Mouse (Mus musculus) gastrocnemius, adult 18-20 months (tissue): ENCODE measurements around the gene Wdr5. TPM values are rescaled to one million over a fixed set of nuclear protein-coding genes. Genes with fewer than 3 reads are reported as not detected.

Experiments used
- DNase-seq: peaks from one replicate; pipeline ENCODE4 v3.0.0; 2021; ENCODE audit warnings: low spot score
- long read RNA-seq, 2 experiments: library from polyadenylated mRNA; stranded (forward); transcript quantifications; one replicate each; pipeline ENCODE4 v2.0.0; 2021
- total RNA-seq, 2 experiments: library from RNA; stranded (reverse); gene quantifications; 2 replicates each; pipeline ENCODE4 v1.2.3; 2021

The Wdr5 gene
- 10 to 100 TPM; 16.8 to 18.1 TPM for total RNA-seq
- long read RNA-seq, experiment 1, transcript Wdr5-201 (14 exons, 2,890 nt), result major isoform, 36 of 43 reads
- long read RNA-seq, experiment 1, partial matches to known transcripts, result 4 of 43 reads
- long read RNA-seq, experiment 1, other reads (novel, unspliced or antisense), result 3 of 43 reads
- long read RNA-seq, experiment 2, transcript Wdr5-201 (14 exons, 2,890 nt), result major isoform, 27 of 44 reads
- long read RNA-seq, experiment 2, partial matches to known transcripts, result 2 of 44 reads
- long read RNA-seq, experiment 2, other reads (novel, unspliced or antisense), result 15 of 44 reads

DNA sequence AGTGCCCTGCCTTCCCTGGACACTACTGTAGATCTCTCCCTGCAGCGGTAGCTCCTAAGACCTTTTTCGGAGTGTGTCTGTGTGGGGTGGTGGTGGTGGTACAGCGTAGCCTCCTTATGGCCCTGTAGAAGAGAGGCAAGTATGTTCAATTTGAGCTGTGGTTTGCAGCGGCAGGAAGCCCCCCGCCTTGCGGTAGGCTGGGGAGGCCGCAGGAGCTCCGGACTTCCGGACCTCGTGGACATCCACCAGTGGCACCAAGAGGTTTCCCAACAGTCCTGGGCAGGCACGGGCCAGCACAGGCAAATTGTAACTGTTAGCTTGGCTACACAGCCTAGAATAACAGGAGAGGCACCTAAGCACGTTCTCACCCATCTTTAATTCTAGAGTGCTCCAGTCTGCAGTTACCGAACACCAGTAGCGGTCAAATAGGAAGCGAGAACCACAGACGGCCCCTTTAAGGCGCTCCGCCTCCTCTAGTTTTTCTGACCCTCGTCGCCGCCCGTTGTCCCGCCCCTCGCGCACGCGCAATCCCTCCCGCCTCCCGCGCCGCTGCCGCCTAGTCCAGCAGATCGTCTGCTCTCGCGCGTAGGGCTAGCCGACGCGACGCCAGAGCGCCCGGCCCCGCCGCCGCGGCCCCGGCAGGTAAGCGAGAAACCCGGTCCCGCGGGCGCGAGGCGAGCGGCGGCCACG, at the start of gene Wdr5:
Gene Wdr5, plus strand, starts transcription at position 519 of the 690 bp plus-strand sequence.
- DNase-seq, result peak; percentile 97

GRCm38 (mm10) chr2:27469292-27469990, 45.5 kb upstream of the Wdr5 start:
- DNase-seq, result no peak

DNA sequence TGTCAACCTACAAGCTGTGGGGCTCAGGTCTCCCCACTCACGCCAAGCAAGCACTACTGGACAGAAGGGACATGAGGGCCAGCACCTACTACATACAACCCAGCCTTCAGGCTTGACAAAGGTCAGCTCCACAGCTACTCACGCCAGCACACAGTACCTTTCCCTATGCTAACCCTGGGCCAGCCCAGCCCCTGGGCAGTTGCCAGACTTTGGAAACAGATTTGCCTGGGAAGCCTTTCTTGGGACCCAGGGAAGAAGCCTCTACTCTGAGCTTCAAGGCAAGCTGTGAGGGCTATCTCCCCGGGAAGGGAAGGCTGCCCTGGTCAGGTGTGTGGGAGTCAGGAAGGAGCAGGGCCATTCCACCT, 45.0 kb upstream of the Wdr5 start:
- DNase-seq, result no peak

DNA sequence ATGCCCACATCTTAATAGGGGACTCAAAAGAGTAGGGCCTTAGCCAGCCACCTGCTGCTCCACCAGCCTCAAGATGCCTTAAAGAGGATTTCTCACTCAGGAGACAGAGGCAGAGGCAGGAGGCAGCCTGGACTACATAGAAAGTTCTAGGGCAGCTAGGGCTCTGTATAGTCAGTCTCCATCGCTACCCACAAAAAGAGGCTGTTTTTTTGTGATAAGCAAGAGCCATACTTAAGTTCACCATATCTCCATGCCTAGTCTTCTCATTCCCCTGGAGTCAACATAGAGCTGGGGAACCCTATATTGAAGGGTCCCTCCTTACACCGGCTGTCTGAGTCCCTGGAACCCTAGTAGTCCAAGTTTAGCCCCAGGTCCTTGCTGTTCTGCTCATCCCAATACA, 44.4 kb upstream of the Wdr5 start:
- DNase-seq, result no peak

DNA sequence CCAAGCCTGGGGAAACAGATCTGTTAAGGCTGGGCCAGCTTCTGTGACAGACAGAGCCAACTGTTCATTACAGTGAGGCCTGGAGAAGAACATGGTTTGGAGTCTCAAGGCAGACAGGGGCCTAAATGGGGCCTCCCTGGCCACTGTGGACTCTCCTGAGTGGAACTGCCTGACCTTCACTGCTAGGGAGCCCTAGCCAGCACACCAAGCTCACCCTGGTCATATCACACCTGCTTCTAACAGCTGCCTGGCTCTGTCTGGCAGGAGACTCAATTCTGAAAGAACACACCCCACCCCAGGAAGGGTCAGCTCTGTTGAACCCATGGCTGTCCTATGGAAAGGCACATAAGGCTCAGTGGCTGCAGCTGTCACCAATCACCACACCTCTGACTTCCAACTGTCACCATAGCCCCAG, 43.8 kb upstream of the Wdr5 start:
- DNase-seq, result peak; percentile 73

DNA sequence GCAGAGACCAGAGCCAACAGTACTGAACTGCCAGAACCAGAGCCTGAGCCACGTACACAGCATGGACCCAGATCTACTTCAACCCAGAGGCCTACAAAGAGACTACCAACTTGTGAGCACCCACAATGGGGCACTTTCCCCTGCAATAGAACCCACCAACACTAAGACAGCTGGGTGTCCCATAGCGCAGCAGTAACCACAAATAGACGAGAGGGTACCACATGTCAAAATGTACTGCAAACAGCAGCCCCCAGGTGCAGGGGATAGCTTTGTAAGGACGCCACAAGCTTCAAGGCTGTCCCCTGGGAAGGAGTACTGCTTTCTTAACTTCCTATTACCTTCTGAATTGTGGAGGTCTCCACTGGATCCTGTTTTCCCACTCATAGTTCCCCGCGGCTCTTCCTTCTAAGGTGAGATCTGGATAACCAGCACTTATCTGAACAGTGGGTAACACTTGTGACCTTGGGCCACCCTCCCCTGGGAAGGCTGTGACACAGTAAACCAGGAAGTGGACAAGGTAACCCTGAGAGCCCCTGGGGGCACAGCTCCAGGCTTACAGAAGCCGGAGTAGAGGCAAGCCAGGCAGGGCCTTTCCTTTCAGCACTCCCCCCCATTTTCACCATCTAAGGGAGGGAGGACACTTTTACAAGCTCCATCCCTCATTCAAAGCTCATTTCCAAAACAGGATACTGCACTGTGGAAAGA, 41.7 kb upstream of the Wdr5 start:
- DNase-seq, result no peak

DNA sequence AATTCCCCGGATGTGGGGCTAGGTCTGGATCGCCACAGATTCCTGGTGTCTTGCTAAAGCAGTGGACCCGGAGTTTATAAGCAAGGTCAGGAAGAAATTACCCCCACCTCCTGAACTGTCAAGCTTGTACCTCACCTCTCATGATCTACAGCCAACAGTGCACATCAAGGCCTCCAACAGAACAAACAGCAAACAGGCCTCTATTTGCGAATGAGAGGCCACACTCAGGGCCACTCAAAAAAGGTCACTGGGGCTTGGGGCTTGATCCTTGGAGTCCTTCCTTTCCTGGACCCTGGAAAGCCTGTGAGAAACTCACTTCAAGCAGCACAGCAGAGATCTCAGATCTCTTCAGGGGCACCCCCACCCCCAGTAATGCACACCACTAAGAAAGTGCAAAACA, 41.0 kb upstream of the Wdr5 start:
- no peak for DNase-seq

DNA sequence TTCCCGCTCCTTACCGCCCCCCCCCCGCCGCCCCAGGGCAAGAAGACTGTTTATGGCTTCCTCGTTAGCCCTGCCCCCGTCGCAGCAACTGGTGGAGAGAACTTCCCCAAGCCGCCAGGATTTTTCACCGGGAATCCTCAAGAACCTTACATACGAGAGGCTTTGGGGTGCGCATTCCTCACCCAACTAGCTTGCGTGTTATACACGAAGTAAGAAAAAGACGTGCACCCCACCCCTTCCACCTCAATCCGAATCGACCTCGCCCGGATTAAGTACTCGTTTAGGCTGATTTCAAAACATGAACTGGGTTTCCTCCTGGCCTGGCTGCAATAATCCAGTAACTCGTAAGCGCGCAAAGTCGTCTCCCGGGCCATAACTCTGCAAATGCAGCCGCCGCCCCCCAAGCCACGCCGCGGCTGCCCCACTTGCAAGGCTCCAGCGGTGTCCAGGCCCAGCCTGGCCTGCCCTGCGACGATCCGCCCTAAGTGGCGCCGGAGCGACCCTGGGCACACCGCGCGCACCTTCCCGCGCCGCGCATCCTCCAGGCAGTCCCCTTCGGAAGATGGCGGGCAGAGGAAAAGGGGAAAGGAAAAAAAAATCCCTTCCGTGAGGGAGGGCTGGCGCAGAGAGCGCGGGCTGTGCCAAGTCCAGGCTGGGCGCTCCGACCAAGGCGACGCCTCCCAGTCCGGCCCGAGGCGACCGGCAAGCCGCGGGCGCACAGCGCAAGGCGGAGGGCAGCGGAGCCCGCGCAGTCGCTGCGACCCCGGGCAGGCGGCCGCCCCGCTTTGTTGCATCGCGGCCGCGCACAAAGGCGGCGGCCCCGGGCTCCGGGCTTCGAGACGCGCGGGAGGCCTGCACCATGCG, 40.1 kb upstream of the Wdr5 start:
- peak; percentile 19 for DNase-seq

DNA sequence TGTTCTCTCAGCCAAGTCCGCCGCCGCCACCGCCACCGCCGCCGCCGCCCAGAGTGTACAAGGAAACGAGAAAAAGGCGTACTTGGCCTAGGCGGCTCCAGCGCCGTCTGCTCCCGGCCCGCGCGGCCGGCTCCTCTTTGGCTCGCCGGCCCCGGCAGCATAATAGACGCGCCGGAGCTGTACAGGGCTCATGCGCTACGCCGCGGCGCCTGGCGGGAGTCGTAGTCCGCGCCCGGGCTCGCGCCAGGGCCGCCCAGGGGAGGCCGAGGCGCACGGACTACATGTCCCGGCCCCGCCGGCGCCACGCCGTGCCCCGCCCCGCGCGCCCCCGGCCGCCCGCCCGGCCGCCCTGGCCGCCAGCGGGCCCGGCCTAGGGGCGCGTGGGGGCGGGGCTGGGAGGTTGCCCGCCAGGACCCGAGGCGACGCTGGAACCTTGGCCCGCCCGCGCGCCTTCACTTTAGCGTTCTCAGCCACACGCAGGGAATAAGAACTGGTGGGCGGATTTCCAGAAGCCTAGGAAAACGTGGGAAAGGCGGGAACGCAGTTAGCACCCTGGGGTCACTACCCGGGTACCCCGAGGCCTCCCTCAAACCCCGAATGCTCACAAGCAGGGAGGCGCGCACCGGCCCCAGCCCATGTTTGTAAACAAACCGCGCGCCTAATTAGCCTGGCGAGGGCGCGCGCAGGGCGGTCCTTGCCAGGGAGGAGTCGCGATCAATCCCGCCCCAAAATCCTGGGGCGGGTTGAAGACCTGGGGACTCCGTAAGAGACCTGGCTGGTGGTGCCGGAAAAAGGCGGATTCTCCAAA, 39.3 kb upstream of the Wdr5 start:
- peak; percentile 90 for DNase-seq

- peak; percentile 43 for DNase-seq
Measured at GRCm38 (mm10) chr2:27476303-27477192, 38.4 kb upstream of the Wdr5 start.

GRCm38 (mm10) chr2:27479821-27480220, 35.1 kb upstream of the Wdr5 start:
- no peak for DNase-seq

- DNase-seq, result no peak
Measured at GRCm38 (mm10) chr2:27480367-27480766, 34.6 kb upstream of the Wdr5 start.

- no peak for DNase-seq
Measured at GRCm38 (mm10) chr2:27482265-27482861, 32.6 kb upstream of the Wdr5 start.

- no peak for DNase-seq
Measured at GRCm38 (mm10) chr2:27486725-27487124, 28.2 kb upstream of the Wdr5 start.

DNA sequence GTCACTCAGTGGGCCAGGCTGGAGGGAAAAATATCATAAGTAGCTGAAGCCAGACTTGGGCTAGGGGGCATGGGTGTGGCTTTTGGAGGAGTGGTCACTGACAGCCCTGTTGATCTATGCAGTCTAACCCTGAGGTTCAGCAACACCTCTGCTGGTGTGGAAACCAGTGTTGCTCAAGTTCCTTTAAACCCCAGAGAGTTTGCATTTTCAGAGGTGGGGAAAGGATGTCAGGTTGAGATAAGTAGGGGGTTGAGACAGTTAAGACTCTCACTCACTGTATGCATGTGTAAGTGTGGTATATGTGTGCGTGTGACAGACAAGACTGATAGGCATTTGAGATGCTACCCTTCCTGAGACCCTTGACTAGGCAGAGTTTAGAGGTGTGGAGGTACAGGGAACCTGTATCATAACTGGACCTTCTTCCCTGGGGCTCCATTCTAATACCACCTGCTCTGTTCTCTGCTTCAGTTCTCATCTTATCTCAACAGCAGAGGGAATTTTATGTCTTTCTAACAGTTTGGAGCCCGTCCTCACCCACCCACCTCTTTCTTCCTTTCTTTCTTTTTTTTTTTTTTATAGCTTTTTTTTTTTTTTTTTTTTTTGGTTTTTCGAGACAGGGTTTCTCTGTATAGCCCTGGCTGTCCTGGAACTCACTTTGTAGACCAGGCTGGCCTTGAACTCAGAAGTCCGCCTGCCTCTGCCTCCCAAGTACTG, 27.5 kb upstream of the Wdr5 start:
- DNase-seq, result no peak

DNA sequence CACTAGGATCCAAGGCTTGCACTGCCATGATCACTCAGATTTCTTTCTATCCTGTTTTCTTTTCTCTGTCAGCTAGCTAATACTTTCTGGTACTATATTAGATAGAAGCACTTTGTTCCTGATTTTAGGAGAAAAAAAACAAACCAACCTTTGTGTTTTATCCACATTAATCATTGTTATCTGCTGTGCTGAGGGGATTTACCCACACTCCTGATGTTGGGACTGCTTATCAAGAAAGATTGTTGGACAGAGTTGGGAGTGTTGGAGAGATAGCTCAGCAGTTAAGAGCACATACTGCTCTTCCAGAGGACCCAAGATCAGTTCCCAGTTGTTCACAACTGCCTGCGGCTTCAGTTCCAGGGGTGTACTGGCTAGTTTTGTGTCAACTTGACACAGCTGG, 26.6 kb upstream of the Wdr5 start:
- DNase-seq, result no peak

DNA sequence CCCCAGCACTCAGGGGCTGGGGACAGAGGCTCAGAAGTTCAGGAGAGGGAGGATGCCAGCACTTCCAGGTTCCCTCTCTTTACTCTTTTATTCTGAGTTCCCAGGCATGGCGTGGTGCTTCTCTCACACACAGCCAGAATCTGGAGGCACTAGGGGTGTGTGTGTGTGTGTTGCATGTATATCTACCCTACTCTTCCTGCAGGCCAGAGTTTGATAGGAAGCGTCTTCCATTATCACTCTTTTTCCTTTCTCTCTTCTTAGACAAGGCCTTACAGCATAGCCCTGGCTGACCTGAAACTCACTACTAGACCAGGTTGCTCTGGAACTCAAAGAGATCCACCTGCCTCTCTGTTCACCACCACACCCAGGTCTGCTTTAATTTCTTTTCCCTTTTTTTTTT, 24.0 kb upstream of the Wdr5 start:
- DNase-seq, result no peak

DNA sequence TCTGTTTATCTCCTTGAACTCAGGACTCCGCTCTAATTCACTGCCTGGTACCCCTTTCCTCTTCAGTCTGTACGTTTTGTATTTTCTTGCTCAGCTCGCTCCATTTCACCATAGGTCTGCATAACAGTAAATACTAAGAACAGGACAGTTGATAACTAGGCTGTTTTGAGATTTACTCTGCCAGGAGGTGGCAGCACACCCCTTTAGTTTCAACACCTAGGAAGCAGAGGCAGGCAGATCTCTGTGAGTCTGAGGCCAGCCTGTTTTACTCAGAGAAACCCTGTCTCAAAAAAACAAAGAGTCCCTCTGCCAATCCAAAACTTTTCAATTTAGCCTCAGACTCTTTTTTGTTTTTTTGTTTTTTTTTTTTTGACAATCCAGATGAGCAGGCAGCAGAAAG, 21.0 kb upstream of the Wdr5 start:
- DNase-seq, result no peak
